Mouse (Mus musculus): ENCODE data around the gene Rsrp1.

DNA sequence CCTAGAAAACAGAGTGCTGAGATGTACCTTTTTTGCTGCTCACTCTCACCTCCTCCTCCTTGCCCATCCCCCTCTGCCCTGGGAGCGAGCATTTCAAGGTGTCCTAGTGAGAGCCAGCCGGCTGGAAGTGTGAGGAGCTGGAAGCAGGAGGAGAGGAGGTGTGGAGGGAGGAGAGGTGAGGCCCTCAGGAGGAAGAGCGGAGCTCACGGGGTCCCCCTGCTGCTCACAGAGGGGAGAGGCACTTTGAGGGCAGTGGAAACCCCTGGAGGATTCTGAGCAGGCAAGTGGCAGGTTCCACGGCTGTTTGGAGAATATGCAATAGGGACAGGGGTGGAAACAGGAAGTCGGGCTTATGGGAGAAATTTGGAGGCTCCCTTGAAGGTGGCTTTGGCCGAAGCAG, 40.1 kb upstream of the Rsrp1 start:
- TF ChIP-seq CTCF (IDR thresholded peaks at IDR 0.05; ENCODE audit: borderline replicate concordance, extremely low read depth, insufficient read depth, insufficient read length), result peak; percentile 64
- TF ChIP-seq POLR2A (IDR thresholded peaks at IDR 0.05; ENCODE audit: borderline replicate concordance, extremely low read depth, insufficient read depth, insufficient read length, poor library complexity, severe bottlenecking), result no peak

Measured in brain, embryonic 14.5 days (tissue).